ENCODE assay signal across 10 mouse cellular contexts in the genomic region with DNA sequence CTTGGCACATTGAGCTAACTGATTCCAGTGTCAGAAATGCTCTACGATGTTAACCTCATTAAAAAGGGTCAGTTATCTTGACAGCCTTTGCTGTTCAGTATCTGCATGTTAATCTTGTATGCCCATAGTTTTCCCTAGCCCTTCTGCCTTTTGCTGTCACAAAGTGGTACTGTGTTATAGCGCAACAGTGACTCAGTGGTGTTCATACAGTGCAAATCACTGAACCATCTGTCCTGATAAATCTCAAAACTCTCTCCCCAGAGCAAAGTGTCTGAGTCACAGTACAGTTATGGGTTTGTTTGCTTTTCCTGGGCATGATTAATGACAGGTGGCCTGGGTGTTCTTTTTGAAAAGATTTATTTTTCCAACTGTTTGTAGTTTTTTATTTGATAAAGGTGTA.
DNase-seq lines count a peak whose midpoint lies in the region; ATAC-seq and TF ChIP-seq lines count a peak whose summit lies in the region.
"Had no signal": no experiment of that assay in that cellular context is flagged by ENCODE, and none has a peak within 500 bp of the region (broad histone marks: within the 10 kb centered on the region; RNA-seq: fewer than 3 reads in every experiment).

No protein-coding gene starts in this region.

- peaks cover 33% of the 10 kb centered on the region for H3K79me2 ChIP-seq in myocyte (ENCODE audit: control insufficient read depth, insufficient read depth)

- H3K4me3 ChIP-seq in myocyte = no peak overlapping the region
- no peak overlapping the region for H3K4me3 ChIP-seq in midbrain, embryonic 11.5 days (ENCODE audit: low read depth, low read length)
- H3K4me3 ChIP-seq: heart, embryonic 10.5 days had no signal

- no peak for TF ChIP-seq POLR2A in myocyte (IDR thresholded peaks at IDR 0.05; ENCODE audit: insufficient read length, low read depth)

- H3K4me2 ChIP-seq in myocyte (ENCODE audit: low read depth) = peak overlapping the region; percentile 73
- no peak overlapping the region for H3K4me2 ChIP-seq in midbrain, embryonic 11.5 days

- H3ac ChIP-seq in myocyte (ENCODE audit: control insufficient read depth, insufficient read length) = no peak overlapping the region

- no peaks in the 10 kb centered on the region for H3K9me3 ChIP-seq in midbrain, embryonic 11.5 days (ENCODE audit: control insufficient read depth, low read length)
- H3K9me3 ChIP-seq: heart, embryonic 10.5 days had no signal

- H3K9ac ChIP-seq in midbrain, embryonic 11.5 days (ENCODE audit: low read length) = no peak overlapping the region

- no peaks in the 10 kb centered on the region for H3K4me1 ChIP-seq in midbrain, embryonic 11.5 days (ENCODE audit: control insufficient read depth, insufficient read depth, low read length)
- H3K4me1 ChIP-seq: heart, embryonic 10.5 days had no signal

- H3K27ac ChIP-seq in midbrain, embryonic 11.5 days (ENCODE audit: low read depth, low read length) = no peak overlapping the region
- H3K27ac ChIP-seq: heart, embryonic 10.5 days had no signal

- WGBS in midbrain, embryonic 11.5 days = 84% methylated on average over 2 of the region's 2 CpGs

- ATAC-seq in midbrain, embryonic 11.5 days (ENCODE audit: low FRiP score) = no peak

- H3K27me3 ChIP-seq in myocyte (ENCODE audit: control insufficient read depth, insufficient read depth, insufficient read length) = no peaks in the 10 kb centered on the region
- H3K27me3 ChIP-seq in midbrain, embryonic 11.5 days (ENCODE audit: control insufficient read depth, insufficient read depth, low read length) = no peaks in the 10 kb centered on the region

- DNase-seq in adrenal gland, adult (ENCODE audit: inconsistent age in 2 of 2, low spot score in 1 of 2) = peak; percentile 34 to 62
- no peak for DNase-seq in adrenal gland, postnatal 14 days
- DNase-seq in layer of hippocampus, adult 11-12 months (ENCODE audit: low spot score) = peak; percentile 35
- no peak for DNase-seq in layer of hippocampus, postnatal 10 days (ENCODE audit: low spot score in 2 of 2)
- peak; percentile 23 for DNase-seq in cerebellum, adult 9-11 months
- no peak for DNase-seq in neural tube, embryonic 10.5 days (ENCODE audit: extremely low spot score, low spot score)
- DNase-seq in midbrain, embryonic 11.5 days (ENCODE audit: low spot score, missing footprints) = no peak
- DNase-seq: lung, adult 2 months had no signal

- H3K36me3 ChIP-seq in myocyte (ENCODE audit: control insufficient read depth, insufficient read depth) = no peaks in the 10 kb centered on the region
- H3K36me3 ChIP-seq in midbrain, embryonic 11.5 days (ENCODE audit: control insufficient read depth, insufficient read depth, low read length) = no peaks in the 10 kb centered on the region
- H3K36me3 ChIP-seq: heart, embryonic 10.5 days had no signal

TF ChIP-seq in myocyte, 11 proteins besides CTCF, POLR2A, EP300 and RAD21:
- TF ChIP-seq SRF (IDR thresholded peaks at IDR 0.05; ENCODE audit: control insufficient read depth, insufficient read length, low read depth) (no peak), TCF3 (IDR thresholded peaks at IDR 0.05; ENCODE audit: insufficient read length, low read depth) (peak; percentile 2), MAX (IDR thresholded peaks at IDR 0.05; ENCODE audit: low read depth) (no peak), REST (IDR thresholded peaks at IDR 0.05; ENCODE audit: insufficient read depth, insufficient read length) (no peak), MYOD1 (IDR thresholded peaks at IDR 0.05; ENCODE audit: control insufficient read depth in 1 of 3, insufficient read length in 2 of 3, low read depth in 2 of 3) (peak; percentile 36 to 71 (median 64)), MYOG (IDR thresholded peaks at IDR 0.05; ENCODE audit: control insufficient read depth in 1 of 3, insufficient read depth in 1 of 3, insufficient read length in 2 of 3, low read depth in 2 of 3) (peak in 1 of 3 experiments; percentile 11), TCF12 (IDR thresholded peaks at IDR 0.05; ENCODE audit: insufficient read depth, poor library complexity, severe bottlenecking) (peak; percentile 36), USF1 (IDR thresholded peaks at IDR 0.05; ENCODE audit: low read depth) (no peak), POLR2AphosphoS2 (IDR thresholded peaks at IDR 0.05; ENCODE audit: insufficient read length, low read depth) (no peak), CEBPB (IDR thresholded peaks at IDR 0.05; ENCODE audit: insufficient read depth, poor library complexity, severe bottlenecking) (0 out of 2 replicates have a peak, but pooled peaks have one; percentile 9), E2F4 (IDR thresholded peaks at IDR 0.05; ENCODE audit: insufficient read depth) (no peak)

Comparison
In these comparisons a context has a peak if more than half of its experiments do, and no peak if none do; other contexts are left out.
1. DNase-seq: peak in adrenal gland, adult (2 of 2), layer of hippocampus, adult 11-12 months (single experiment) and cerebellum, adult 9-11 months (single experiment); none in adrenal gland, postnatal 14 days (single experiment), layer of hippocampus, postnatal 10 days (0 of 2), neural tube, embryonic 10.5 days (single experiment) and midbrain, embryonic 11.5 days (single experiment).